Mouse (Mus musculus): Measurements from ENCODE around the gene Fkrp. TPM values are rescaled to one million over a fixed set of nuclear protein-coding genes. Genes with fewer than 3 reads are reported as not detected.

The Fkrp gene
- polyA plus RNA-seq, 1 experiment from 2014 or later, result 30.5 TPM

GRCm38 (mm10) chr7:16810920-16811648 is 5.4 kb downstream of the Fkrp start:
- ATAC-seq (ENCODE audit: low FRiP score), result no peak
- H3K4me2 ChIP-seq, result peak overlapping the region; percentile 72
- H3K4me1 ChIP-seq, result peaks cover 49% of the 10 kb centered on the region
- peak overlapping the region; percentile 43 for H3K4me3 ChIP-seq (replicated peaks)
- peaks cover 38% of the 10 kb centered on the region for H3K27me3 ChIP-seq
- H3K9me3 ChIP-seq, result no peaks in the 10 kb centered on the region
- 3% methylated on average over 89 of the region's 90 CpGs for WGBS
- H3K36me3 ChIP-seq (replicated peaks), result peaks cover 24% of the 10 kb centered on the region
- peak overlapping the region; percentile 61 for H3K27ac ChIP-seq
- peak overlapping the region; percentile 63 for H3K9ac ChIP-seq

- no peak for ATAC-seq (ENCODE audit: low FRiP score)
- H3K36me3 ChIP-seq (replicated peaks), result peaks cover 24% of the 10 kb centered on the region
Measured at GRCm38 (mm10) chr7:16810399-16810919, 6.1 kb downstream of the Fkrp start.

GRCm38 (mm10) chr7:16809739-16810138 is 6.8 kb downstream of the Fkrp start:
- peaks cover 37% of the 10 kb centered on the region for H3K4me1 ChIP-seq
- H3K4me2 ChIP-seq, result 0 out of 2 replicates have a peak overlapping the region, but pooled peaks have one; percentile 72
- WGBS, result 31% methylated on average over 10 of the region's 10 CpGs
- 0 out of 2 replicates have a peak, but pooled peaks have one; percentile 30 for ATAC-seq (ENCODE audit: low FRiP score)
- H3K27ac ChIP-seq, result no peak overlapping the region
- no peak overlapping the region for H3K4me3 ChIP-seq (replicated peaks)
- H3K36me3 ChIP-seq (replicated peaks), result peaks cover 24% of the 10 kb centered on the region
- H3K27me3 ChIP-seq, result peaks cover 38% of the 10 kb centered on the region
- no peak overlapping the region for H3K9ac ChIP-seq
- no peaks in the 10 kb centered on the region for H3K9me3 ChIP-seq

More at GRCm38 (mm10) chr7:16810399-16810919, 6.1 kb downstream of the Fkrp start:
- no peaks in the 10 kb centered on the region for H3K9me3 ChIP-seq
- peak overlapping the region; percentile 63 for H3K9ac ChIP-seq
- H3K4me1 ChIP-seq, result peaks cover 44% of the 10 kb centered on the region
- H3K4me2 ChIP-seq, result peak overlapping the region; percentile 72
- H3K4me3 ChIP-seq (replicated peaks), result peak overlapping the region; percentile 43
- H3K27me3 ChIP-seq, result peaks cover 38% of the 10 kb centered on the region
- 0 out of 2 replicates have a peak overlapping the region, but pooled peaks have one; percentile 61 for H3K27ac ChIP-seq
- 53% methylated on average over 27 of the region's 28 CpGs for WGBS

DNA sequence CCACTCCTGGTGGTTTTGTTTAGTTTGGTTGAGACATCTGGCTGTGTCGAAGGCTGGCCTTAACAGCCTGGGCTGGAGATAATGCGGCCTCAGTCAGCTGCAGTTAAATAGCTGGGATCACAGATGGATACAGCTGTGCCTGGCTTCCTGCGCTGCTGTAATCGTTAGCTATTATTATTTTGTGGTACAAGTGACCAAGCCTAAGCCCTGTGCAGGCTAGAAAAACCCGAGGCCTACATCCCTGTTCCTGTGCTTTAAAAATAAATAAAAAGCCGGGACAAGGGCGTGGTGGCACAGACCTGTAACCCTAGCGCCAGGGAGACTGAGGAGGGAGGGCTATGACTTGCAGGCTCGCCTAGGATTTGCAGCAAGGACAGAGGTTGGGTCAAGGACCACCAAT is 7.9 kb downstream of the Fkrp start:
- 88% methylated on average over 9 of the region's 9 CpGs for WGBS
- H3K36me3 ChIP-seq (replicated peaks), result peaks cover 24% of the 10 kb centered on the region
- H3K9me3 ChIP-seq, result no peaks in the 10 kb centered on the region
- H3K4me2 ChIP-seq, result no peak overlapping the region
- no peak overlapping the region for H3K27ac ChIP-seq
- no peak overlapping the region for H3K4me3 ChIP-seq (replicated peaks)
- peaks cover 38% of the 10 kb centered on the region for H3K27me3 ChIP-seq
- ATAC-seq (ENCODE audit: low FRiP score), result no peak
- H3K9ac ChIP-seq, result no peak overlapping the region
- peaks cover 28% of the 10 kb centered on the region for H3K4me1 ChIP-seq

DNA sequence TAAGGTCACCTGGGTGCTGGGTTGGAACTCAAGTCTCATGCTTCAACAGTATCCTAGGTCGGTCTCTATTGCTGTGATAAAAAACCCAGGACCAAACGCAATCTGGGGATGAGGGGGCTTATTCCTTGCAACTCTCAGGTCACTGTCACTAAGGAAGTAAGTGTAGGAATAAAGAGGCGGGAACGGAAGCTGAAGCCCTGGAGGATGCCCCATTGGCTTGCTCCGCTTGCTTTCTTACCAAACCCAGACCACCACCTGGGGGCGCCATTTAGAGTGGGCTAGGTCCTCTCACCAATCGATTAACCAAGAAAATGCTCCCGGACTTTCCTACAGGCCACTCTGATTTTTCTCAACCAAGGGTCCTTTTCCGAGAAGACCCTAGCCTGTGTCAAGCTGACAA is 8.6 kb downstream of the Fkrp start:
- Histone ChIP-seq H3K4me1 (peaks cover 28% of the 10 kb centered on the region), H3K4me2 (no peak overlapping the region), H3K27me3 (peaks cover 31% of the 10 kb centered on the region), H3K27ac (no peak overlapping the region), H3K9me3 (no peaks in the 10 kb centered on the region), H3K36me3 (replicated peaks) (peaks cover 20% of the 10 kb centered on the region), H3K4me3 (replicated peaks) (no peak overlapping the region), H3K9ac (no peak overlapping the region)
- WGBS, result 91% methylated on average over 9 of the region's 9 CpGs
- no peak for ATAC-seq (ENCODE audit: low FRiP score)

DNA sequence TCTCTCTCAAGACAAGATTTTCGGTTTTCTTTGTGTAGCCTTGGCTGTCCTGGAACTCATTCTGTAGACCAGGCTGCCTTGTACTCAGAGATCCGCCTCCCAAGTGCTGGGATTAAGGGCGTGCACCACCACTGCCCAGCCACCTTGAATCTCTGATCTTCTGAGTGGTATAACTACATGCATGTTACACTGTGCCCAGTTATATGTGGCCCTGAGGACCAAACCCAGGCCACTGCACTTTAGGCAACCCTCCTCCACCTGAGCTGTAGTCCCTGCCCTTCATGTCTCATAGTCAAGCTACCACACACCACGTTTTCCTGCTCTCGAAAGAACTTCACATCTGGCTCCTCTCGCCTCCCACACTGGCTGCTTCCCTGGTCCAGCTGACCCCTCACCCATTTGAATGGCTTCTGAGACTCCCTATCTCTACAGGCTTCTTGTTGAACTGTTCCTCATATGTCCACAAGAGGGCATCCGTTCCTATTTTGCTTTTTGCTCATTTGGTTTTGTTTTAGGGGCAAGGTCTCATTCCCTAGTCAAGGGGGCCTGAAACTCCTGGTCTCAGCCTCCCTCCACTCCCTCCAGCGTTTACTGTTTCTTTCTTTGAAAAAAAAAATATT is 12.0 kb downstream of the Fkrp start:
- ATAC-seq (ENCODE audit: low FRiP score), result peak; percentile 36; the same call in 1 of the 2 replicates
- Histone ChIP-seq H3K36me3 (replicated peaks) (peaks cover 18% of the 10 kb centered on the region), H3K9me3 (no peaks in the 10 kb centered on the region), H3K27ac (no peak overlapping the region), H3K4me1 (0 out of 2 replicates have a peak, but pooled peaks cover under 1% of the 10 kb centered on the region), H3K4me3 (replicated peaks) (no peak overlapping the region), H3K27me3 (no peaks in the 10 kb centered on the region), H3K9ac (no peak overlapping the region), H3K4me2 (no peak overlapping the region)
- 36% methylated on average over 8 of the region's 8 CpGs for WGBS

DNA sequence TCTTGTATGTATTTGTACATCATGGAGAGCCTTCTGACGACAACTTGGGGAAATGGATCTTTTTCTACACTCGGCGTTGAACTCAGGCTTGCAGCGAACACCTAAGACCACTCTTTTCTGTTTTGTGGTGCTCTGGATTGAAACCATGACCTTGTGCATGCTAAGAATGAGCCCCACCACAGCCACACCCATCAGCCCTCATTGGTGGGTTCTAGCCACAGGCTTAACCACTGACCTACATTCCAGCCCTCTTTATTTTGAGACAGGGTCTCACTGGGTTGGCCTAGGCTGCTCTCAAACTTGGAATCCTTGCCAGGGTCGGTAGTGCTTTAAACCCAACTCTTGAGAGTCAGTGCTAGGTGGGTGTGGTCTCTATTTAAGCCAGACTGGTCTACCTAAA is 21.6 kb downstream of the Fkrp start:
- Histone ChIP-seq H3K27me3 (no peaks in the 10 kb centered on the region), H3K4me1 (no peaks in the 10 kb centered on the region), H3K36me3 (replicated peaks) (peaks cover 42% of the 10 kb centered on the region), H3K4me3 (replicated peaks) (no peak overlapping the region), H3K27ac (no peak overlapping the region), H3K9me3 (no peaks in the 10 kb centered on the region), H3K9ac (no peak overlapping the region), H3K4me2 (no peak overlapping the region)
- 91% methylated on average over 5 of the region's 5 CpGs for WGBS
- no peak for ATAC-seq (ENCODE audit: low FRiP score)

DNA sequence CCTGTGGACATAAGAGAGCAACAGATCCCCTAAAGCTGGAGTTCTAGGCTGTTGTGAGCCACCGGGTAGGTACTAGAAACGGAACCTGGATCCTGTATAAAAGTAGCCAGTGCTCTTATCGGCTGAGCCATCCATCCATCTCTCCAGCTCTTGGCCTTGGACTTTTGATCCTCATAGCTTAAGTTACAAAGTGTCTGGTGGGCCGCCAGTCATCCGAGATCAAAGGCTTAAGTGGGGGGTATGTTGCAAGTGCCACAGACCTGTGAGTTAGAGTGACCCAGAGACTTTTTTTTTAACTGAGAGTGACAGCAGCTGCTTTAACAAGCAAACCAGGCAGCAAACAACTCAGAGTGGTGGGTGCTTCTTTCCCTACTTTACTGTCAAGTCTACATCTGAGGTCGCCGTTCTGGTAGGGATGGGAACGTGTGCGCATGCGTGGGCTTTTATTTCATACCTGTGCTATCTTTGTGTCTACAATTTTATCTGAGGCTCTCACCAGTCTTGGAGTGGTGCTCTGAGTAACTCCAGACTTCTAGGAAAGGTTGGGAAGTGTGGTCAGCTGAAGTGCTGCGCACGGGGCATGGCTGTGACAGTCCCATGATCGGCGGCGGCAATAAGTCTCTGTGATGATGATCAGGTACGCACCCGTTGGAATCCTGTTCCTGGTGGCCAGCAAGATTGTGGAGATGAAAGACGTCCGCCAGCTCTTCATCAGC is 23.4 kb downstream of the Fkrp start:
- Histone ChIP-seq H3K27ac (no peak overlapping the region), H3K9me3 (no peaks in the 10 kb centered on the region), H3K4me1 (no peaks in the 10 kb centered on the region), H3K4me3 (replicated peaks) (no peak overlapping the region), H3K27me3 (no peaks in the 10 kb centered on the region), H3K36me3 (replicated peaks) (peaks cover 40% of the 10 kb centered on the region), H3K9ac (no peak overlapping the region), H3K4me2 (no peak overlapping the region)
- WGBS, result 95% methylated on average over 19 of the region's 19 CpGs
- no peak for ATAC-seq (ENCODE audit: low FRiP score)

- Histone ChIP-seq H3K27me3 (no peaks in the 10 kb centered on the region), H3K9me3 (no peaks in the 10 kb centered on the region), H3K36me3 (replicated peaks) (peaks cover 36% of the 10 kb centered on the region), H3K27ac (no peak overlapping the region), H3K4me2 (no peak overlapping the region), H3K4me3 (replicated peaks) (no peak overlapping the region), H3K9ac (no peak overlapping the region), H3K4me1 (no peaks in the 10 kb centered on the region)
- WGBS, result 84% methylated on average over 5 of the region's 5 CpGs
- ATAC-seq (ENCODE audit: low FRiP score), result no peak
Measured at GRCm38 (mm10) chr7:16792316-16792715, 24.2 kb downstream of the Fkrp start.

GRCm38 (mm10) chr7:16785541-16786083 is 30.9 kb downstream of the Fkrp start:
- no peaks in the 10 kb centered on the region for H3K9me3 ChIP-seq
- peaks cover 3% of the 10 kb centered on the region; the same call in 1 of the 2 replicates for H3K27me3 ChIP-seq
- no peak overlapping the region for H3K4me2 ChIP-seq
- H3K27ac ChIP-seq, result no peak overlapping the region
- peaks cover 29% of the 10 kb centered on the region; the same call in 1 of the 2 replicates for H3K36me3 ChIP-seq (replicated peaks)
- peaks cover 40% of the 10 kb centered on the region for H3K4me1 ChIP-seq
- no peak overlapping the region for H3K4me3 ChIP-seq (replicated peaks)
- ATAC-seq (ENCODE audit: low FRiP score), result no peak
- H3K9ac ChIP-seq, result no peak overlapping the region
- WGBS, result 92% methylated on average over 8 of the region's 8 CpGs

GRCm38 (mm10) chr7:16784498-16784976 is 32.0 kb downstream of the Fkrp start:
- WGBS, result 73% methylated on average over 10 of the region's 10 CpGs
- H3K4me2 ChIP-seq, result peak overlapping the region; percentile 100
- no peak for ATAC-seq (ENCODE audit: low FRiP score)
- H3K4me3 ChIP-seq (replicated peaks), result peak overlapping the region; percentile 69; the same call in 1 of the 2 replicates
- H3K27ac ChIP-seq, result no peak overlapping the region
- peaks cover 23% of the 10 kb centered on the region; the same call in 1 of the 2 replicates for H3K36me3 ChIP-seq (replicated peaks)
- H3K4me1 ChIP-seq, result peaks cover 40% of the 10 kb centered on the region
- no peaks in the 10 kb centered on the region for H3K9me3 ChIP-seq
- peaks cover 3% of the 10 kb centered on the region; the same call in 1 of the 2 replicates for H3K27me3 ChIP-seq
- H3K9ac ChIP-seq, result no peak overlapping the region

Data from forebrain, embryonic 12.5 days (tissue).